Mouse (Mus musculus) limb, embryonic 15.5 days (tissue): ENCODE measurements at regions not wholly inside any gene's neighbourhood (a gene's known extent, or its start where the extent isn't known, plus 50 kb on each side); places are given as distances from the start of the nearest gene placed in this dataset.
A peak's percentile ranks its signal among the peaks of the same experiment; 100 is the strongest.
"Not testable (repeated sequence)": the region's sequence is repeated elsewhere in the genome, so short reads cannot be mapped to it uniquely, and the experiment has no call there.

Experiments
- ATAC-seq: fragments of 200-750 bp; cut with Nextera tagmentation; 2 replicates; pipeline ENCODE4 v1.8.0; 2017; ENCODE audit warnings: low read depth, moderate TSS enrichment; ENCODE audit not compliant: insufficient number of reproducible peaks, low FRiP score, low TSS enrichment
- H3K27ac ChIP-seq: fragments of 300-500 bp; sonication (generic); 2 replicates; pipeline ENCODE4 v1.5.1; 2015; ENCODE audit warnings: moderate library complexity, mild to moderate bottlenecking, inconsistent platforms
- H3K27me3 ChIP-seq: fragments of 300-500 bp; sonication (generic); 2 replicates; pipeline ENCODE4 v1.6.1; 2015; ENCODE audit warnings: inconsistent platforms
- H3K36me3 ChIP-seq: fragments of 300-500 bp; sonication (generic); 2 replicates; pipeline ENCODE4 v1.6.1; 2015; ENCODE audit warnings: inconsistent platforms
- H3K4me1 ChIP-seq: fragments of 300-500 bp; sonication (generic); 2 replicates; pipeline ENCODE4 v1.6.1; 2015; ENCODE audit warnings: inconsistent platforms
- H3K4me2 ChIP-seq: fragments of 300-500 bp; sonication (generic); 2 replicates; pipeline ENCODE4 v1.6.1; 2015; ENCODE audit warnings: mild to moderate bottlenecking, inconsistent platforms
- H3K4me3 ChIP-seq: fragments of 300-500 bp; sonication (generic); 2 replicates; pipeline ENCODE4 v1.5.1; 2015; ENCODE audit warnings: mild to moderate bottlenecking, inconsistent platforms
- H3K9ac ChIP-seq: fragments of 300-500 bp; sonication (generic); 2 replicates; pipeline ENCODE4 v1.6.1; 2015; ENCODE audit warnings: inconsistent platforms
- H3K9me3 ChIP-seq: fragments of 300-500 bp; sonication (generic); 2 replicates; pipeline ENCODE4 v1.6.1; 2016; ENCODE audit warnings: inconsistent platforms
- WGBS: fragments of 180-500 bp; shearing (Covaris S2); methylation state at CpG from one replicate; pipeline ENCODE4 v1.1.7; 2015; 5-methylcytosine and 5-hydroxymethylcytosine counted together

GRCm38 (mm10) chr1:13042326-13042725, 1628.4 kb downstream of the A830018L16Rik start:
- no peaks in the 10 kb centered on the region for H3K9me3 ChIP-seq
- H3K4me1 ChIP-seq, result no peaks in the 10 kb centered on the region
- no peak overlapping the region for H3K4me3 ChIP-seq
- H3K9ac ChIP-seq, result no peak overlapping the region
- H3K27ac ChIP-seq, result no peak overlapping the region
- no peaks in the 10 kb centered on the region for H3K27me3 ChIP-seq
- H3K4me2 ChIP-seq, result no peak overlapping the region
- no peak for ATAC-seq
- H3K36me3 ChIP-seq, result no peaks in the 10 kb centered on the region

- Histone ChIP-seq H3K4me2 (peak overlapping the region; percentile 42), H3K27me3 (no peaks in the 10 kb centered on the region; the same call in 1 of the 2 replicates), H3K36me3 (no peaks in the 10 kb centered on the region), H3K9ac (no peak overlapping the region), H3K27ac (no peak overlapping the region), H3K9me3 (no peaks in the 10 kb centered on the region), H3K4me3 (peak overlapping the region; percentile 14; the same call in 1 of the 2 replicates), H3K4me1 (no peaks in the 10 kb centered on the region)
- ATAC-seq, result no peak
- 19% methylated on average over 17 of the region's 17 CpGs for WGBS
These were observed 1636.4 kb downstream of the A830018L16Rik start for GRCm38 (mm10) chr1:13050140-13050775.

- not testable (repeated sequence) for H3K9ac ChIP-seq, H3K4me1 ChIP-seq, ATAC-seq, H3K4me3 ChIP-seq, H3K4me2 ChIP-seq, H3K27me3 ChIP-seq, H3K36me3 ChIP-seq, H3K27ac ChIP-seq, H3K9me3 ChIP-seq
- 74% methylated on average over 13 of the region's 13 CpGs for WGBS
These were observed 1637.6 kb downstream of the A830018L16Rik start for GRCm38 (mm10) chr1:13051433-13052066.

GRCm38 (mm10) chr1:13052067-13052460, 1638.2 kb downstream of the A830018L16Rik start:
- H3K4me2 ChIP-seq, result peak overlapping the region; percentile 31; the same call in 1 of the 2 replicates
- no peak for ATAC-seq
- H3K4me3 ChIP-seq, result no peak overlapping the region
- no peaks in the 10 kb centered on the region; the same call in 1 of the 2 replicates for H3K27me3 ChIP-seq
- no peaks in the 10 kb centered on the region for H3K9me3 ChIP-seq
- 8% methylated on average over 7 of the region's 7 CpGs for WGBS
- H3K27ac ChIP-seq, result no peak overlapping the region
- no peaks in the 10 kb centered on the region for H3K4me1 ChIP-seq
- H3K36me3 ChIP-seq, result no peaks in the 10 kb centered on the region
- H3K9ac ChIP-seq, result no peak overlapping the region

GRCm38 (mm10) chr1:13057741-13058140, 1643.8 kb downstream of the A830018L16Rik start:
- H3K4me1 ChIP-seq, result no peaks in the 10 kb centered on the region
- H3K4me2 ChIP-seq, result no peak overlapping the region
- no peak overlapping the region for H3K4me3 ChIP-seq
- no peaks in the 10 kb centered on the region for H3K9me3 ChIP-seq
- no peak for ATAC-seq
- 31% methylated on average over 14 of the region's 14 CpGs for WGBS
- H3K27ac ChIP-seq, result no peak overlapping the region
- no peaks in the 10 kb centered on the region for H3K36me3 ChIP-seq
- H3K9ac ChIP-seq, result no peak overlapping the region
- no peaks in the 10 kb centered on the region for H3K27me3 ChIP-seq

GRCm38 (mm10) chr1:13059616-13060320, 1645.9 kb downstream of the A830018L16Rik start:
- WGBS, result 66% methylated on average over 6 of the region's 6 CpGs

More at GRCm38 (mm10) chr1:13059616-13060320, 1645.9 kb downstream of the A830018L16Rik start:
- Histone ChIP-seq H3K4me2 (no peak overlapping the region), H3K4me3 (no peak overlapping the region), H3K9ac (no peak overlapping the region), H3K36me3 (no peaks in the 10 kb centered on the region), H3K4me1 (no peaks in the 10 kb centered on the region), H3K27ac (no peak overlapping the region), H3K9me3 (no peaks in the 10 kb centered on the region), H3K27me3 (no peaks in the 10 kb centered on the region)
- ATAC-seq, result no peak
